Mouse (Mus musculus) cerebellum, adult 9-11 months (tissue): Measurements from ENCODE around the gene Bbx.

ENCODE experiments used
- DNase-seq: peaks from one replicate; pipeline ENCODE4 v3.0.0; 2022

Gene Bbx

GRCm38 (mm10) chr16:50432062-50432878, at the start of gene Bbx:
TSS of gene Bbx (minus strand) at chr16:50432390.
- peak; percentile 98 for DNase-seq

- DNase-seq: no peak
Observed at GRCm38 (mm10) chr16:50481892-50482291, 49.7 kb upstream of the Bbx start.

GRCm38 (mm10) chr16:50481341-50481740, 49.2 kb upstream of the Bbx start:
- DNase-seq: no peak

GRCm38 (mm10) chr16:50478695-50479094, 46.5 kb upstream of the Bbx start:
- no peak for DNase-seq

- DNase-seq: no peak
Observed at GRCm38 (mm10) chr16:50477628-50478027, 45.4 kb upstream of the Bbx start.

- no peak for DNase-seq
Observed at GRCm38 (mm10) chr16:50462226-50462870, 30.2 kb upstream of the Bbx start.

GRCm38 (mm10) chr16:50459146-50459545, 27.0 kb upstream of the Bbx start:
- DNase-seq: no peak

- no peak for DNase-seq
Observed at GRCm38 (mm10) chr16:50456053-50456452, 23.9 kb upstream of the Bbx start.

GRCm38 (mm10) chr16:50449086-50449485, 16.9 kb upstream of the Bbx start:
- DNase-seq: no peak

GRCm38 (mm10) chr16:50445014-50445413, 12.8 kb upstream of the Bbx start:
- no peak for DNase-seq

GRCm38 (mm10) chr16:50438816-50439215, 6.6 kb upstream of the Bbx start:
- no peak for DNase-seq

GRCm38 (mm10) chr16:50437788-50438187, 5.6 kb upstream of the Bbx start:
- DNase-seq: no peak

- no peak for DNase-seq
Observed at GRCm38 (mm10) chr16:50437331-50437730, 5.1 kb upstream of the Bbx start.

- DNase-seq: peak; percentile 58
Observed at GRCm38 (mm10) chr16:50431011-50431981, 894 bp downstream of the Bbx start.

- peak; percentile 7 for DNase-seq
Observed at GRCm38 (mm10) chr16:50430515-50430877, 1.7 kb downstream of the Bbx start.

GRCm38 (mm10) chr16:50429692-50430514, 2.3 kb downstream of the Bbx start:
- peak; percentile 59 for DNase-seq

GRCm38 (mm10) chr16:50428871-50429691, 3.1 kb downstream of the Bbx start:
- peak; percentile 29 for DNase-seq

GRCm38 (mm10) chr16:50420130-50420529, 12.1 kb downstream of the Bbx start:
- DNase-seq: no peak

GRCm38 (mm10) chr16:50415406-50415805, 16.8 kb downstream of the Bbx start:
- DNase-seq: no peak

GRCm38 (mm10) chr16:50402851-50403250, 29.3 kb downstream of the Bbx start:
- DNase-seq: no peak

GRCm38 (mm10) chr16:50399775-50400174, 32.4 kb downstream of the Bbx start:
- DNase-seq: no peak
